Mouse (Mus musculus): ENCODE results near the gene Ptprt. TPM values are rescaled to one million over a fixed set of nuclear protein-coding genes. Genes with fewer than 3 reads are reported as not detected.

The Ptprt gene
- polyA plus RNA-seq, 1 experiment from 2014 or later, result 0.48 TPM

DNA sequence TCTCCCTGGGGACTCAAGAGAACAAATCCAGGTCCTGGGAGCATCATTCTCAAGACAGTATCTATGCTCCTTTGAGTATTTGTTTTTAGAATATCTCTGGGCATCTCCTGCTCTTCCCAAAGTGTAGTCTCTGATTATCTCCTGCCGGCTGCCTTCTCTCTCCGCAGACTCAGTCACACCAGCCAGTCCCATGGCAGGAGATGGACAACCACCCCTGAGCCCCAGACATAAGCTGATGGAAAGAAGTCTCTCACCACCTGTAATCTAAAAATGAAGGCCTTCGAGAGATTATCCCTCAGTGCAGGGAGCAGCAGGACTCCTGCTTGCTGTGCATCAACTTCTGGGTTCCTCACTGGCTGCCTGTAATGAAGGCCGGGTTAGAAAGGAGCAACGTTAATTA lies 151.9 kb downstream of the Ptprt start:
- no peak for ATAC-seq (ENCODE audit: insufficient read depth)
- no peak overlapping the region for H3K9ac ChIP-seq
- no peaks in the 10 kb centered on the region for H3K36me3 ChIP-seq (replicated peaks)
- no peaks in the 10 kb centered on the region for H3K4me1 ChIP-seq (replicated peaks)
- no peaks in the 10 kb centered on the region for H3K9me3 ChIP-seq (replicated peaks)
- H3K27me3 ChIP-seq, result no peaks in the 10 kb centered on the region
- H3K4me2 ChIP-seq, result no peak overlapping the region
- no peak overlapping the region for H3K4me3 ChIP-seq (replicated peaks)
- H3K27ac ChIP-seq (replicated peaks), result no peak overlapping the region
- 64% methylated on average over 5 of the region's 5 CpGs for WGBS (ENCODE audit: insufficient replicate concordance)

DNA sequence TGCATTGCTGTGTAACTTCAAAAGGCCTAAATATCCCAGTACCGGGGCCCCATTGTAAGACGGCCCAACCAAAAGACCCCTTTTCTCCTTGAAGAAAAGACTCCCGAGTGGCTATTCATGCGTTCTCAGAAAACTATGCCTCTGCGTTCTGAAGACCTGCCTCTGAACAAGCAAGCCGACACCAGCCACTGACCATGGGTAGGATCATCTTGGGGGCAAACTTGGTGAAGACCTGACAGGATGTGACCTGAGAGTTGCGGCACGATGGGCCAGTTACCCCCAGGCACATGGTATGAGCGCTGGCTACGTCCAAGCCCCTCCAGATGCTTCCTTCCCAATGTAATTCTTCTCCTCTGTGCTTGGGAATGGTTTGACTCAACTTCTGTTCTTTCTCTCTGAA lies 153.3 kb downstream of the Ptprt start:
- no peaks in the 10 kb centered on the region for H3K9me3 ChIP-seq (replicated peaks)
- H3K27ac ChIP-seq (replicated peaks), result no peak overlapping the region
- H3K9ac ChIP-seq, result no peak overlapping the region
- no peak for ATAC-seq (ENCODE audit: insufficient read depth)
- H3K27me3 ChIP-seq, result no peaks in the 10 kb centered on the region
- no peaks in the 10 kb centered on the region for H3K4me1 ChIP-seq (replicated peaks)
- no peak overlapping the region for H3K4me2 ChIP-seq
- WGBS (ENCODE audit: insufficient replicate concordance), result 73% methylated on average over 10 of the region's 10 CpGs
- H3K36me3 ChIP-seq (replicated peaks), result no peaks in the 10 kb centered on the region
- H3K4me3 ChIP-seq (replicated peaks), result no peak overlapping the region

DNA sequence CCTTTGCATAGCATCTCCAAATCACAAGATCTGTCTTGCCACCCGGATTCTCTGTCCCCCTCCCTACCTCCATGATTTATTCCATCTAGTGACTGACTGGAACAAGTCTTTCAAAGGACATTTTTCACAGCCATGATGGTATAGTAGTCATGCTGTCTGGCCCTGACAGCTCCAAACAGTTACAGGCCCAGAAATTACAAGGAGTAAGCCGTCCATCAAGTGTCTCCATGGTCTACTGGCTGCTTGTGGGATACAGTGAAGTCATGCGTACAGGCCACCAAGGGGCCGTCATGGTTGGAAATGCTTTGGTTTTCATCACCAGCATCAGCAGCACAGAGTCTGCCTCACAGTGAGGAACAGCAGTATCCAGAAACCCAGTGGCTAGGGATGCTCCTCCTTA lies 156.1 kb downstream of the Ptprt start:
- no peaks in the 10 kb centered on the region for H3K27me3 ChIP-seq
- no peak overlapping the region for H3K4me3 ChIP-seq (replicated peaks)
- no peaks in the 10 kb centered on the region for H3K9me3 ChIP-seq (replicated peaks)
- no peak overlapping the region for H3K27ac ChIP-seq (replicated peaks)
- 54% methylated on average over 4 of the region's 4 CpGs for WGBS (ENCODE audit: insufficient replicate concordance)
- ATAC-seq (ENCODE audit: insufficient read depth), result no peak
- no peak overlapping the region for H3K4me2 ChIP-seq
- H3K9ac ChIP-seq, result no peak overlapping the region
- no peaks in the 10 kb centered on the region for H3K4me1 ChIP-seq (replicated peaks)
- no peaks in the 10 kb centered on the region for H3K36me3 ChIP-seq (replicated peaks)

DNA sequence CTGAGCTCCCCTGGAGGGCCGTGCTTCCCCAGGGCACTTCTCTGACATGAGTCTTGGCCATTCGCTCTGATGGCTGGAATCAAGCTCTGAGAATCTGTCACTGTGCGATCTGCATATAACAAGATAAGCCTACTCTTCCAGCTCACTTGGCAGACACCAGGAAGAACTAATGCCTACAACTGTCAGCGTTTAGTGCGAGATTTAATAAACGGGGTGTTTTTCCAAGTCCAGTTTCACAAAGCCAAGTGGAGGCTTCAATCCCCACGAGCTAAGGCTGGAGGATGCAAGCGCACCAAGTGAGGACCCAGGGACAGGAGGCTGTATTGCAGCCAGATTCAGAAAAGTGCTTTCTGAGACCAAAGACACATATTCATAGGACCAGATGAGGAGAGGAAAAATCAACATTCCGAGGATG lies 161.4 kb downstream of the Ptprt start:
- 70% methylated on average over 9 of the region's 9 CpGs for whole genome bisulfite sequencing (ENCODE audit: insufficient replicate concordance)

DNA sequence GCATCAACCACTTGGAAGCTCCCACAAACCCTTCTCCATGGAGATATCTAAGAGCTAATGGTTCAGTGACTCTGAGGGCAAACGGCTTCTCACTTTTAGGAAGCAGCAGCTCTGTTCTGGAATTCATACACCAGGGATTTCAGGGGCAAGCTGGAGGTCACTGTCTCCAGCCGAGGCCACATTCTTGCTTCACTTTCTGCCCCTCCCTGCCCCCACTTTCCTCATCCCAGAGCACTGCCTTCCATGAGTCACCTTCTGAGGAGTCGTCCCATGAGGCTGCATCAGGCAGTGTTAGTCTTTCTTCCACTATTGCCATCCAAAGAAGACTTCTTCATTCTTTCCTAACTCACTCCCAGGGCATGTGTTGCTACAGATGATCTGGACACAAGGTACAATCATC lies 162.8 kb downstream of the Ptprt start:
- no peak for ATAC-seq (ENCODE audit: insufficient read depth)
- H3K9ac ChIP-seq, result no peak overlapping the region
- H3K9me3 ChIP-seq (replicated peaks), result no peaks in the 10 kb centered on the region
- no peak overlapping the region for H3K4me3 ChIP-seq (replicated peaks)
- no peaks in the 10 kb centered on the region for H3K27me3 ChIP-seq
- no peak overlapping the region for H3K4me2 ChIP-seq
- no peak overlapping the region for H3K27ac ChIP-seq (replicated peaks)
- WGBS (ENCODE audit: insufficient replicate concordance), result 24% methylated on average over 3 of the region's 3 CpGs
- no peaks in the 10 kb centered on the region for H3K4me1 ChIP-seq (replicated peaks)
- no peaks in the 10 kb centered on the region for H3K36me3 ChIP-seq (replicated peaks)

More for the DNA sequence above, 161.4 kb downstream of the Ptprt start:
- no peak overlapping the region for H3K4me2 ChIP-seq
- H3K27ac ChIP-seq (replicated peaks), result no peak overlapping the region
- no peaks in the 10 kb centered on the region for H3K27me3 ChIP-seq
- H3K4me1 ChIP-seq (replicated peaks), result no peaks in the 10 kb centered on the region
- no peak overlapping the region for H3K4me3 ChIP-seq (replicated peaks)
- no peak for ATAC-seq (ENCODE audit: insufficient read depth)
- no peaks in the 10 kb centered on the region for H3K9me3 ChIP-seq (replicated peaks)
- no peaks in the 10 kb centered on the region for H3K36me3 ChIP-seq (replicated peaks)
- H3K9ac ChIP-seq, result no peak overlapping the region

DNA sequence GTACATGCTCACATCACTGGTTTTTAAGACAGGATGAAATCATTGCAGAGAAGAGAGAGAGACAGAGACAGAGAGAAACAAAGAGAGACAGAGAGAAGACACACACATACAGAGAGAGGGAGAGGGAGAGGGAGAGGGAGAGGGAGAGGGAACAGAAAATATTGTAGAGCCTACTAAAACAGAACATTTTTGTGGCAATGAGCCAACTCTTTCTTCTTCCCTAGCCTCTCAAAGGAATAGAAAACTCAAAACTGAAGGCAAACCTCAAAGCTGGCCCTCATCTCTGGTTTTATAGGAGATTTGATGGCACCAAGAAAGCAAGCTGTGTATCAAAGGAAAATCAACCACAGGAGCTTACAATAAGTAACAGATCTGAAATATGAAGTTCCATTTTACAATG lies 176.9 kb downstream of the Ptprt start:
- Histone ChIP-seq H3K9me3 (replicated peaks) (no peaks in the 10 kb centered on the region), H3K9ac (no peak overlapping the region), H3K4me3 (replicated peaks) (no peak overlapping the region), H3K27me3 (no peaks in the 10 kb centered on the region), H3K36me3 (replicated peaks) (no peaks in the 10 kb centered on the region), H3K27ac (replicated peaks) (no peak overlapping the region), H3K4me2 (no peak overlapping the region), H3K4me1 (replicated peaks) (no peaks in the 10 kb centered on the region)
- no peak for ATAC-seq (ENCODE audit: insufficient read depth)

DNA sequence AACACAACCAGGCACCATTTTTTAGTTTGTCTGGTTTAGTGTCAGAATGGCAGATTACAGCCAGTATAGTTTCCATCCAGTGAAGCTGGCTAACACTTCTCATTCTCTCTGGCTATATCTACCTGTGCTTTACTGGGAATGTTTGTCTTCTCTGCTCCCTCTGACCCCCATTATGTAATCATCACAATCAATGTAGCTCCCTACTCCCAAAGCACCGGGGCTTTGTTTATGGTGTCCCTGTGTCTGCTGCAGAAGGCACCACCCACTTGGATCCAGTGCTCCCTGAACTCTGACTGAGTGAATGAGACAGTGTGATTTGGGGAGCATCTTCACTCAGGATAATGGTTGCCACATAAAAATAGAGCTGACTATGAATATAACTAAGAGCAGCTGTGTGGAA lies 217.8 kb downstream of the Ptprt start:
- H3K4me2 ChIP-seq, result no peak overlapping the region
- H3K27ac ChIP-seq (replicated peaks), result no peak overlapping the region
- no peak overlapping the region for H3K9ac ChIP-seq
- no peaks in the 10 kb centered on the region for H3K27me3 ChIP-seq
- no peak overlapping the region for H3K4me3 ChIP-seq (replicated peaks)
- no peak for ATAC-seq (ENCODE audit: insufficient read depth)
- 38% methylated on average over 1 of the region's 1 CpGs for WGBS (ENCODE audit: insufficient replicate concordance)
- H3K9me3 ChIP-seq (replicated peaks), result no peaks in the 10 kb centered on the region
- no peaks in the 10 kb centered on the region for H3K36me3 ChIP-seq (replicated peaks)
- no peaks in the 10 kb centered on the region for H3K4me1 ChIP-seq (replicated peaks)

DNA sequence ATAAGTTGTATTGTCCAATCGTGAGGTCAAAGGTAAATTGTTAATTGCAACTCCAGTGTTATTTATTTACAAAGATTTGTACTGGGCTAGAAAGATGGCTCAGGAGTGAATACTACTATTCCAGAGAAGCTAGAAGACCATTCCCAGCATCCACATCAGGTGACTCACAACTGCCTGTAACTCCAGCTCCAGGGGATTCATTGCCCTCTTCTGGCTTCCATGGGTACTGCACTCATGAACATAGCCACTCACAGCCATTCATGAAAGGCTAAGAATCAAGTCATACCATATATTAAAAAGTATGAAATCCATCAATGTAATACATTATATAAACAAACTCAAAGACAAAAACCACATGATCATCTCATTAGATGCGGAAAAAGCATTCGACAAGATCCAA lies 224.3 kb downstream of the Ptprt start:
- Histone ChIP-seq H3K4me1 (replicated peaks) (no peaks in the 10 kb centered on the region), H3K9me3 (replicated peaks) (no peaks in the 10 kb centered on the region), H3K4me2 (no peak overlapping the region), H3K4me3 (replicated peaks) (no peak overlapping the region), H3K9ac (no peak overlapping the region), H3K36me3 (replicated peaks) (no peaks in the 10 kb centered on the region), H3K27me3 (no peaks in the 10 kb centered on the region), H3K27ac (replicated peaks) (no peak overlapping the region)
- 63% methylated on average over 3 of the region's 3 CpGs for WGBS (ENCODE audit: insufficient replicate concordance)
- no peak for ATAC-seq (ENCODE audit: insufficient read depth)

DNA sequence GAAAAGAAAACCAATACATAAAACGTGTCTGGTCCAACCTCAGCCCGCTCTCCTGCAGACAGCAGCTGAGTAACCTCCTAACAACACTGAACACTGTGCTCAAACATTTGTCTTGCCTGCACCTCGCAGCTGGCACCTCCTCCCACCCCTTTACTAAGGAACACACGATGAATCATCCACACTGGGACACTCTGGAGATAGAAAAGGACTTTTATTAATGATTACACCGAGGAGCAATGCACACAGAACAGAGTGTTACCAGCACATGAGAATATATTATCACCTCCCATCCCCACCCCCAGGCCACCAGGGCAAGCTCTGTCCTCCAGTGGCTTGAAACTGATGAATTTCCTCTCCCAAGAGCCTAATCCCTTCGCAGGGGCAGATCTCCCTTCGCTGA lies 230.8 kb downstream of the Ptprt start:
- Histone ChIP-seq H3K9me3 (replicated peaks) (no peaks in the 10 kb centered on the region), H3K4me2 (no peak overlapping the region), H3K27me3 (no peaks in the 10 kb centered on the region), H3K4me1 (replicated peaks) (no peaks in the 10 kb centered on the region), H3K4me3 (replicated peaks) (no peak overlapping the region), H3K27ac (replicated peaks) (no peak overlapping the region), H3K36me3 (replicated peaks) (no peaks in the 10 kb centered on the region), H3K9ac (no peak overlapping the region)
- no peak for ATAC-seq (ENCODE audit: insufficient read depth)
- WGBS (ENCODE audit: insufficient replicate concordance), result 40% methylated on average over 7 of the region's 7 CpGs

DNA sequence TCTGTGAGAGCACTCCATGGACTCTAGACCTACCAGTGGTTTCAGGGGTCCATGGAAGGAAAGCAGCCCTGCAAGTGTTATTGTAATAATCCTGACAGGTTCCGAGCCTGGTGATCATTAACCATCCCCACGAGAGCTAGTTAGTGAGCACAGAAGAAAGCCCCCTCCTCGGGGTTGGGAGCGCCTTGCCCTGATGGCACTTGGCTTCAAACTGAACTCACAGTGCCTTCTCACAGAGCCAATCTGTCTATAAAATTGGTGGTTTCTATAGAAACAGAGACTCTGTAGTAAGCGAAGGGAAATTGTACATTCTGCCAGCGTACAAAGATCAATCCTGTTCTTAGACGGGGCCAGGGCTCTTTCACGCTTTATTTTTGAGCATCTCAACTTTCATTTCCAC lies 234.8 kb downstream of the Ptprt start:
- Histone ChIP-seq H3K4me3 (replicated peaks) (no peak overlapping the region), H3K9ac (no peak overlapping the region), H3K4me2 (no peak overlapping the region), H3K27me3 (no peaks in the 10 kb centered on the region), H3K9me3 (replicated peaks) (no peaks in the 10 kb centered on the region), H3K36me3 (replicated peaks) (no peaks in the 10 kb centered on the region), H3K4me1 (replicated peaks) (no peaks in the 10 kb centered on the region), H3K27ac (replicated peaks) (no peak overlapping the region)
- 59% methylated on average over 8 of the region's 8 CpGs for WGBS (ENCODE audit: insufficient replicate concordance)
- no peak for ATAC-seq (ENCODE audit: insufficient read depth)

DNA sequence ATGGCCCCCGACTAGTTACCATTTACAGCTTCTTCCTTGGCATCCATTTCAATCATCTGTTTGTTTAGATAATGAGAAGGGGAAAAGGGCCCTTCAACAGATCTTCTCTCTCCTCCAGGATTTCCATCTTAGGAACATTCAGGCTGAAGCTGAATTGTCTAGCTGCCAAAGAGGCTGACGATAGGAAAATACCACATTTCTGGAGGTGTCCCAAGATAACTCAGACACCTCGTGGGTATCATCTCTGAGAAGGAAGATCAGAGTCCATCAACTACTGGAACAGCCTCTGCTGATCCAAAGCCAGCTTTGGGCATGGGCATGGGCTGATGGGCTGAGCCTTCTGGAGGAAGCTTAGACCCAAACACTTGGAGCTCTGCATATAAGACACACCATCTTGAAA lies 242.8 kb downstream of the Ptprt start:
- H3K36me3 ChIP-seq (replicated peaks), result no peaks in the 10 kb centered on the region
- no peaks in the 10 kb centered on the region for H3K9me3 ChIP-seq (replicated peaks)
- no peak overlapping the region for H3K4me2 ChIP-seq
- H3K27ac ChIP-seq (replicated peaks), result no peak overlapping the region
- 40% methylated on average over 3 of the region's 3 CpGs for WGBS (ENCODE audit: insufficient replicate concordance)
- H3K27me3 ChIP-seq, result no peaks in the 10 kb centered on the region
- H3K4me1 ChIP-seq (replicated peaks), result no peaks in the 10 kb centered on the region
- H3K9ac ChIP-seq, result no peak overlapping the region
- no peak overlapping the region for H3K4me3 ChIP-seq (replicated peaks)
- no peak for ATAC-seq (ENCODE audit: insufficient read depth)

DNA sequence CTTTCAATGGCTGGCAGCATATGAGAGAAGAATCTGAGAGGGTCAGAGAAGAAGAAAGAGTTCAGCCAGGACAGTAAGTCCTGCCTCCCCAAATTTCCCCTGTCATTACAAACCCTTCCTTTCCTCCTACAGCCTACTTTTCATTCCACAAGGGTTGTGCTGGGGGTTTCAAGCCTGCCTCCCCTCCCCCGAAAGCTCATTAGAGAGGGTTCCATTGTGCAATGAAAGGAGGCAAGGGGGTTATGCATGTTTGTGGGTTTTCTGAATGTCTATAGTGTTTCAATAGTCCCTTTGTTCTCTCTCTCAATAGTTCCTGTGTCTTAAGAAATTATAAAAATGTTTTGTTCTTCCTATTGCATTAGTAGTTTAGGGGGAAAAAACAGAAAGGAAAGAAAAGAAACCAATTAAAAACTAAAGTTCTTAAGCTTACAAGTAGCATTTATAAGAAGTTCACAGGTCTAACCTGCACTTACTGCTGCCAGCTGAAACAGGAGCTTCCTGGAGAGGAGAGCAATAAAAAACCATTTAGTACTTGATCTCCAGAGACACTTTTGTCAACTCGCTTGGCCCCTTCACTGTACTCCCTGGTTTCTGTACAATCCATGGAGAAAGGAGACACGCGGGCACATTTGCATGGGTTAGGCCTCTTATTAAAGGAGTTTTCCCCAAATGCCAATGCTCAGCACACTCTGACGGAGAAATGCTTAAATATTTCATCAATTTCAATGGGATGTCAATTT lies 247.7 kb downstream of the Ptprt start:
- Histone ChIP-seq H3K27me3 (no peaks in the 10 kb centered on the region), H3K4me2 (no peak overlapping the region), H3K27ac (replicated peaks) (no peak overlapping the region), H3K36me3 (replicated peaks) (no peaks in the 10 kb centered on the region), H3K9ac (no peak overlapping the region), H3K9me3 (replicated peaks) (no peaks in the 10 kb centered on the region), H3K4me1 (replicated peaks) (no peaks in the 10 kb centered on the region), H3K4me3 (replicated peaks) (no peak overlapping the region)
- no peak for ATAC-seq (ENCODE audit: insufficient read depth)
- WGBS (ENCODE audit: insufficient replicate concordance), result 50% methylated on average over 5 of the region's 5 CpGs

All from liver, embryonic 15.5 days (tissue).